10 mouse cellular contexts compared by ENCODE assay signal in the genomic region with DNA sequence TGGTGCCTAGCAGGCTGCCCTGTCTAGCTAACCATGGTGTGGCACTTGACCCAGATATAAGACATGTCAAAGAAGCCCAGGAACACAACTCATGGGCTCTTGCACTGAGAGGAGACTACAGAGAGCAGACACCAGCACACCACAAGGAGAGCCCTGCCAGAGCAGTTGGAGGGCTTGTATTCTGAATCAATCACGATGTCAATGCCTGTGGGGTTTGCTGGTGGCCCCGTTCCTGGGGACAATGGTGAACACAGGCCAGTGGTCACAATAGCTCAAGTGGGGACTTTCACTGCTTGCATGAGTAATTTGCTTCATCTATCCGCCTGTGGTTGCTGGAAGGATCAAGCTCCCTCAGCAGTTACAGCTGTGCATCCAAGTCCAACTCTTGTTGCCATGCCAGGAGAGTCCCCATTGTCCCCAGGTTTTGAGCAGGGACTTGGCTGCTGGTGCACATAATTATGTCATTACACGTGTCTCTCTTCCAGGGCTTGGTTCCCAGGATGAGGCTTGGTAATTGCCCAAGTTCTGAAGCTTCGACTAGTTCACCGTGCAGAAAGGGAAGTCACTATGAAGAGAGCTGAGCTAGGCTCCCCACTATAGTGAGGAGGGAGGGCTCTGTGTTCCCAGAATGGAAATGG.
A peak's percentile ranks its signal among the peaks of the same experiment; 100 is the strongest.
DNase-seq lines count a peak whose midpoint lies in the region; ATAC-seq lines count a peak whose summit lies in the region.
"Had no signal": no experiment of that assay in that cellular context is flagged by ENCODE, and none has a peak within 500 bp of the region (broad histone marks: within the 10 kb centered on the region; RNA-seq: fewer than 3 reads in every experiment).

No protein-coding gene starts in this region.

- 62% methylated on average over 6 of the region's 6 CpGs for WGBS in neural tube, embryonic 15.5 days

- no peaks in the 10 kb centered on the region for H3K4me1 ChIP-seq in neural tube, embryonic 15.5 days

- H3K4me3 ChIP-seq in neural tube, embryonic 15.5 days (replicated peaks): no peak overlapping the region
- H3K4me3 ChIP-seq: erythroblast, embryonic 14.5 days had no signal

- peak; percentile 65; the same call in 1 of the 2 replicates for ATAC-seq in neural tube, embryonic 15.5 days (ENCODE audit: low FRiP score)

- H3K4me2 ChIP-seq in neural tube, embryonic 15.5 days: no peak overlapping the region

- no peaks in the 10 kb centered on the region for H3K9me3 ChIP-seq in neural tube, embryonic 15.5 days (replicated peaks)

- peak; percentile 10 for DNase-seq in adrenal gland, adult 2 months
- no peak for DNase-seq in adrenal gland, adult 18-20 months (ENCODE audit: low spot score in 2 of 2)
- no peak for DNase-seq in neural tube, embryonic 10.5 days (ENCODE audit: extremely low spot score, low spot score)
- peak; percentile 70 for DNase-seq in layer of hippocampus, postnatal 10 days (ENCODE audit: low spot score in 2 of 2)
- DNase-seq in MN1 (ENCODE audit: low spot score): no peak
- DNase-seq in thymus, postnatal 25 days: no peak
- DNase-seq in ovary, postnatal 10 days (ENCODE audit: low spot score): no peak

- no peak overlapping the region for H3K9ac ChIP-seq in neural tube, embryonic 15.5 days (replicated peaks)
- H3K9ac ChIP-seq: liver, embryonic 14.5 days had no signal

- H3K36me3 ChIP-seq in neural tube, embryonic 15.5 days: no peaks in the 10 kb centered on the region

- H3K27me3 ChIP-seq in neural tube, embryonic 15.5 days (replicated peaks): no peaks in the 10 kb centered on the region

- no peak overlapping the region for H3K27ac ChIP-seq in neural tube, embryonic 15.5 days (replicated peaks)
- H3K27ac ChIP-seq: liver, embryonic 14.5 days had no signal

Comparison
In these comparisons a context has a peak if more than half of its experiments do, and no peak if none do; other contexts are left out.
1. DNase-seq: peak in adrenal gland, adult 2 months (single experiment) and layer of hippocampus, postnatal 10 days (2 of 2); none in adrenal gland, adult 18-20 months (0 of 2), neural tube, embryonic 10.5 days (single experiment), MN1 (single experiment), thymus, postnatal 25 days (single experiment) and ovary, postnatal 10 days (single experiment).